Mouse (Mus musculus): ENCODE measurements around the gene Prkce. TPM values are rescaled to one million over a fixed set of nuclear protein-coding genes. Genes with fewer than 3 reads are reported as not detected.

Gene Prkce
- polyA plus RNA-seq, 1 experiment from 2014 or later = 2.0 TPM

- ATAC-seq (no peak), DNase-seq (no peak)
- 77% methylated on average over 5 of the region's 5 CpGs for WGBS (ENCODE audit: insufficient replicate concordance)
- no peaks in the 10 kb centered on the region for H3K9me3 ChIP-seq (ENCODE audit: low read length)
- no peak for TF ChIP-seq CTCF (IDR thresholded peaks at IDR 0.05; ENCODE audit: low read depth)
- no peak for TF ChIP-seq EP300 (IDR thresholded peaks at IDR 0.05; ENCODE audit: low read depth)
- H3K36me3 ChIP-seq (replicated peaks; ENCODE audit: insufficient read depth, low read length) = no peaks in the 10 kb centered on the region
- H3K9ac ChIP-seq (replicated peaks) = no peak overlapping the region
- H3K4me3 ChIP-seq (ENCODE audit: low read depth, low read length) = no peak overlapping the region
- no peaks in the 10 kb centered on the region for H3K4me1 ChIP-seq (ENCODE audit: insufficient read depth)
- H3K27me3 ChIP-seq (ENCODE audit: insufficient read depth, low read length) = no peaks in the 10 kb centered on the region
- no peak overlapping the region for H3K27ac ChIP-seq (ENCODE audit: low read depth)
- no peak overlapping the region for H3K4me2 ChIP-seq (ENCODE audit: low read depth, low read length)
Observed at GRCm38 (mm10) chr17:86589681-86590080, 422.1 kb downstream of the Prkce start.

GRCm38 (mm10) chr17:86591241-86591640 is 423.7 kb downstream of the Prkce start:
- no peak for TF ChIP-seq CTCF (IDR thresholded peaks at IDR 0.05; ENCODE audit: low read depth)
- 80% methylated on average over 10 of the region's 10 CpGs for WGBS (ENCODE audit: insufficient replicate concordance)

GRCm38 (mm10) chr17:86592991-86593586 is 425.5 kb downstream of the Prkce start:
- WGBS (ENCODE audit: insufficient replicate concordance) = 40% methylated on average over 6 of the region's 6 CpGs
- no peak overlapping the region for H3K27ac ChIP-seq (ENCODE audit: low read depth)

More at GRCm38 (mm10) chr17:86591241-86591640, 423.7 kb downstream of the Prkce start:
- Histone ChIP-seq H3K36me3 (replicated peaks; ENCODE audit: insufficient read depth, low read length) (no peaks in the 10 kb centered on the region), H3K4me1 (ENCODE audit: insufficient read depth) (no peaks in the 10 kb centered on the region), H3K27ac (ENCODE audit: low read depth) (no peak overlapping the region), H3K27me3 (ENCODE audit: insufficient read depth, low read length) (no peaks in the 10 kb centered on the region), H3K4me3 (ENCODE audit: low read depth, low read length) (no peak overlapping the region), H3K9ac (replicated peaks) (no peak overlapping the region), H3K4me2 (ENCODE audit: low read depth, low read length) (no peak overlapping the region), H3K9me3 (ENCODE audit: low read length) (no peaks in the 10 kb centered on the region)
- ATAC-seq = no peak
- no peak for DNase-seq

GRCm38 (mm10) chr17:86595526-86595925 is 427.9 kb downstream of the Prkce start:
- Histone ChIP-seq H3K9me3 (ENCODE audit: low read length) (no peaks in the 10 kb centered on the region), H3K4me3 (ENCODE audit: low read depth, low read length) (no peak overlapping the region), H3K27ac (ENCODE audit: low read depth) (no peak overlapping the region), H3K9ac (replicated peaks) (no peak overlapping the region), H3K4me1 (ENCODE audit: insufficient read depth) (peaks cover 1% of the 10 kb centered on the region; the same call in 1 of the 2 replicates), H3K27me3 (ENCODE audit: insufficient read depth, low read length) (no peaks in the 10 kb centered on the region), H3K4me2 (ENCODE audit: low read depth, low read length) (no peak overlapping the region), H3K36me3 (replicated peaks; ENCODE audit: insufficient read depth, low read length) (no peaks in the 10 kb centered on the region)
- no peak for ATAC-seq
- no peak for DNase-seq
- TF ChIP-seq EP300 (IDR thresholded peaks at IDR 0.05; ENCODE audit: low read depth) = no peak
- TF ChIP-seq CTCF (IDR thresholded peaks at IDR 0.05; ENCODE audit: low read depth) = no peak
- WGBS (ENCODE audit: insufficient replicate concordance) = 76% methylated on average over 9 of the region's 9 CpGs

More at GRCm38 (mm10) chr17:86592991-86593586, 425.5 kb downstream of the Prkce start:
- Histone ChIP-seq H3K4me3 (ENCODE audit: low read depth, low read length) (no peak overlapping the region), H3K4me2 (ENCODE audit: low read depth, low read length) (no peak overlapping the region), H3K9me3 (ENCODE audit: low read length) (no peaks in the 10 kb centered on the region), H3K4me1 (ENCODE audit: insufficient read depth) (no peaks in the 10 kb centered on the region), H3K36me3 (replicated peaks; ENCODE audit: insufficient read depth, low read length) (no peaks in the 10 kb centered on the region), H3K27me3 (ENCODE audit: insufficient read depth, low read length) (no peaks in the 10 kb centered on the region), H3K9ac (replicated peaks) (no peak overlapping the region)
- ATAC-seq (no peak), DNase-seq (no peak)
- TF ChIP-seq CTCF (IDR thresholded peaks at IDR 0.05; ENCODE audit: low read depth) = no peak
- TF ChIP-seq EP300 (IDR thresholded peaks at IDR 0.05; ENCODE audit: low read depth) = peak; percentile 55; the same call in 1 of the 2 replicates

- no peaks in the 10 kb centered on the region for H3K27me3 ChIP-seq (ENCODE audit: insufficient read depth, low read length)
- TF ChIP-seq CTCF (IDR thresholded peaks at IDR 0.05; ENCODE audit: low read depth) = no peak
- peak; percentile 18; the same call in 1 of the 2 replicates for TF ChIP-seq EP300 (IDR thresholded peaks at IDR 0.05; ENCODE audit: low read depth)
- H3K36me3 ChIP-seq (replicated peaks; ENCODE audit: insufficient read depth, low read length) = no peaks in the 10 kb centered on the region
- H3K27ac ChIP-seq (ENCODE audit: low read depth) = 0 out of 2 replicates have a peak overlapping the region, but pooled peaks have one; percentile 62
- no peaks in the 10 kb centered on the region for H3K9me3 ChIP-seq (ENCODE audit: low read length)
- H3K9ac ChIP-seq (replicated peaks) = no peak overlapping the region
- no peak overlapping the region for H3K4me2 ChIP-seq (ENCODE audit: low read depth, low read length)
- WGBS (ENCODE audit: insufficient replicate concordance) = 37% methylated on average over 6 of the region's 6 CpGs
- H3K4me3 ChIP-seq (ENCODE audit: low read depth, low read length) = no peak overlapping the region
- peaks cover 9% of the 10 kb centered on the region; the same call in 1 of the 2 replicates for H3K4me1 ChIP-seq (ENCODE audit: insufficient read depth)
- DNase-seq (no peak), ATAC-seq (peak; percentile 93)
Observed at GRCm38 (mm10) chr17:86601116-86601515, 433.5 kb downstream of the Prkce start.

- ATAC-seq = no peak
Observed at GRCm38 (mm10) chr17:86601901-86602300, 434.3 kb downstream of the Prkce start.

More at GRCm38 (mm10) chr17:86601901-86602300, 434.3 kb downstream of the Prkce start:
- H3K27ac ChIP-seq (ENCODE audit: low read depth) = no peak overlapping the region
- H3K9ac ChIP-seq (replicated peaks) = no peak overlapping the region
- no peaks in the 10 kb centered on the region for H3K36me3 ChIP-seq (replicated peaks; ENCODE audit: insufficient read depth, low read length)
- no peaks in the 10 kb centered on the region for H3K9me3 ChIP-seq (ENCODE audit: low read length)
- no peaks in the 10 kb centered on the region for H3K27me3 ChIP-seq (ENCODE audit: insufficient read depth, low read length)
- no peak for DNase-seq
- no peak overlapping the region for H3K4me2 ChIP-seq (ENCODE audit: low read depth, low read length)
- peaks cover 9% of the 10 kb centered on the region; the same call in 1 of the 2 replicates for H3K4me1 ChIP-seq (ENCODE audit: insufficient read depth)
- WGBS (ENCODE audit: insufficient replicate concordance) = 66% methylated on average over 2 of the region's 2 CpGs
- TF ChIP-seq CTCF (IDR thresholded peaks at IDR 0.05; ENCODE audit: low read depth) (peak; percentile 21; the same call in 1 of the 2 replicates), EP300 (IDR thresholded peaks at IDR 0.05; ENCODE audit: low read depth) (no peak)
- no peak overlapping the region for H3K4me3 ChIP-seq (ENCODE audit: low read depth, low read length)
